Mouse (Mus musculus): ENCODE results near the gene Klk1b5.
"Not testable (repeated sequence)": the region's sequence is repeated elsewhere in the genome, so short reads cannot be mapped to it uniquely, and the experiment has no call there.

The Klk1b5 gene

DNA sequence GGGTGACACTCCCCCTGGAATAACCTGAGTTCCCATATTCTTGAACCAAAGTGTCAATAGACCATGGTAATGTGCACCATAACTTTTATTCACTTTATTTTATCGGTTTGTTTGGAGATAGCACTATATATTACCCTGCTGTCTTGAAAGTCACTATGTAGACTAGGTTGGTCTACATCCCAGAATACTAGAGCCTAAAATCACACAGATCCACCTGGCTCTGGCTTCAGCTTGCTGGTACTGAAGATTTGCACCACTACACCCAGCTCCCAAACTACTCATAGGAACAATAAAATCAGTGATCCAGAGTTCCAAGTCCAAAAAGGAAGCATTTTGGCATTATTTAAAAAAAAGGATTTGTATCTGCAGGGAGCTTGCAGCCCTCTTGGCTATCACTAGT, at the start of gene Klk1b5:
Gene Klk1b5, plus strand, starts transcription at position 301 of the 400 bp plus-strand sequence.
- in situ Hi-C loops (cut with MboI, MseI): no loop called here

DNA sequence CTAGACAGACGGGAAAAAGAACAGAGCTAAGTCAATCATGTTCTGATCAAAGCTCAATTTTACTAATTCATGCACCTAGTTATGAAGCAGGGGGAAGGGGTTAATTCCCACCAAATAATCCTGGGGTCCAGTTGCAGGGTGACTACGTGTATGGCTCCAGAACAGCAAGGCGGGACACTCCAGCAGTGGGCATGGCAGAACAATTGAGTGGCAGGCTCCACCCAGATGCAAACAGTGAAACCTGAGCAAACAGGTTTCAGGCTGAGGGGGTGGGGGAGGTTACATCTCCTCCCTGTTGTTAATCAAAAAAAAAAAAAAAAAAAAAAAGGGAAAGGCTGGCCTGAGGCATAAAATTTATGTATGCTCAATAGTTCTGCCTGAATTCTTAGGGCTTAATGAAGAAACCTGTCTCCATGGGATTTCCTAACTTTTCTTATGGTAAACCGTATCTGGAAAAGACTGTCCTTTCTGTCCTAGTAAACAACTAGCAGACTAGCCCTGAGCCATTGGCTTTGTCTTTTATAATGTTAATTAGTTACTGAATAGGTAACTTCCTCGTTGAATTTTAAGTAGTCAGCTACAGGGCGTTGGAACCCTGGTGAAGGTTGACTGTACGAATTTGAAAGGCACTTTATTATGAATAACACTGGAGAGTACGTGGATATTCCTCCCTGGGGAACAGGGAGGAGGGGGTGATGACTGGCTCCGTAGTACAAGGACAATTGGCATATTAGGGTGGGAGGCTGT, 36.3 kb upstream of the Klk1b5 start:
- in situ Hi-C loops (cut with MboI, MseI): loop anchor here (5.0 kb wide), 1 partner anchor 57 kb away; no protein-coding TSS in a partner anchor

DNA sequence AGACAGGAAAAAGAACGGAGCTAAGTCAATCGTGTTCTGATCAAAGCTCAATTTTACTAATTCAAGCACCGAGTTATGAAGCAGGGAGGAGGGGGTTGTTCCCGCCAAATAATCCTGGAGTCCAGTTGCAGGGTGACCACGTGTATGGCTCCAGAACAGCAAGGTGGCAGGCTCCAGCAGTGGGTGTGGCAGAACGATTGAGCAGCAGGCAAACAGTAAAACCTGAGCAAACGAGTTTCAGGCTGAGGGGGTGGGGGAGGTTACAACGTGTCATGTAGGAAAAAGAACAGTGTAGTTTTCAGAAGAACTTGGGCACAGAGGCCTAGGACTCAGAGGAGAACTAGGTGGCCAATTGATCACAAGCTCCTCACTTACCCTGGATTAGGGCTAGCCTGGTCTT, 29.2 kb upstream of the Klk1b5 start:
- in situ Hi-C loops (cut with MboI, MseI): not testable (repeated sequence)

DNA sequence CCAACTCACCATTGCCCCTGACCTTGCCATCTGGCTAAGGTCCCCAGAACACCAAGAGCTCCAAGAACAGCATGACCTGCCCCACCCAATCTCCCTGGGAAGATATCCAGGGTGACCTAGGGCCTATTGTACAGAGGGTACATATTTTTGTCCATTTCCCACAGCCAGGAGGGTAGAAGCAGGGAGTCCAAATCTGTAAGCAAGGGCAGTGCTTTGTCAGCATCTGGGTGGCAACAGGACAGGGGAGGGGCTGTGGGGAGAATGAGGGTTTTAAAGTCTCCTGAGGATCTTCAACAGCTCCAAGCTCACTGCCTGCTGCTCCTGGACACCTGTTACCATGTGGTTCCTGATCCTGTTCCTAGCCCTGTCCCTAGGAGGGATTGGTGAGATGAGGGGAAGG, 27.8 kb upstream of the Klk1b5 start, which contains the start of gene Klk1b24:
Gene Klk1b24, plus strand, starts transcription at position 301 of the 400 bp plus-strand sequence.
- in situ Hi-C loops (cut with MboI, MseI): not testable (repeated sequence)

DNA sequence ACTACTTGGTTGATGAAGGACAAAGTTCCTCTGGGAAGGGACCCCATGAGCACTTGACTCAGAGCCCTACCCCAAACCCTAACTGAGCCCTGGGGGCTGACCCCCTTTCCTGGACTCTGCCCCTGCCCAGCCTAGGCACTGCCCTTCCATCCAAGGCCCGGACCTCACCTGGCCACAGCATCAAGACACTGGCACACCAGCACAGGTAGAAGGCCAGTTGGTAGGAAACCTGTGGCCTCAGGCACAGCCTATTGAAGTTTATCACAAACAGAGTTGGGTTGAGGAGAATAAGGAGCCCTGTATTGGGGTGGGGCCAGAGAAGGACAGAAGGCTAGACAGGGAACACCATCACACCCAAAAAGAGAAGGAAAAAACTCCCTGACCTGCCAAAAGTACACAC, 22.3 kb upstream of the Klk1b5 start:
- in situ Hi-C loops (cut with MboI, MseI): not testable (repeated sequence)

DNA sequence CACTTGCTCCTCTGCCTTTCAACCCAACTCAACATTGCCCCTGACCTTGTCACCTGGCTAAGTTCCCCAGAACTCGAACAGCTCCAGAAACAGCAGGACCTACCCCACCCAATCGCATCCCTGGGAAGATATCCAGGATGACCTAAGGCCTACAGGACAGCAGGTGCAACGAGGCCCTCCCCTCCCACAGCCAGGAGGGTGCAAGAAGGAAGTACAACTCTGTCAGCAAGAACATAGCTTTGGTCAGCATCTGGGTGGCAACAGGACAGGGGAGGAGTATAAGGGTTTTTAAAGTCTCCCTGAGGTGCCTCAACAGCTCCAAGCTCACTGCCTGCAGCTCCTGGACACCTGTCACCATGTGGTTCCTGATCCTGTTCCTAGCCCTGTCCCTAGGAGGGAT, 17.9 kb upstream of the Klk1b5 start, which contains the start of gene Klk1b3:
Gene Klk1b3, plus strand, starts transcription at position 301 of the 400 bp plus-strand sequence.
- in situ Hi-C loops (cut with MboI, MseI): no loop called here

DNA sequence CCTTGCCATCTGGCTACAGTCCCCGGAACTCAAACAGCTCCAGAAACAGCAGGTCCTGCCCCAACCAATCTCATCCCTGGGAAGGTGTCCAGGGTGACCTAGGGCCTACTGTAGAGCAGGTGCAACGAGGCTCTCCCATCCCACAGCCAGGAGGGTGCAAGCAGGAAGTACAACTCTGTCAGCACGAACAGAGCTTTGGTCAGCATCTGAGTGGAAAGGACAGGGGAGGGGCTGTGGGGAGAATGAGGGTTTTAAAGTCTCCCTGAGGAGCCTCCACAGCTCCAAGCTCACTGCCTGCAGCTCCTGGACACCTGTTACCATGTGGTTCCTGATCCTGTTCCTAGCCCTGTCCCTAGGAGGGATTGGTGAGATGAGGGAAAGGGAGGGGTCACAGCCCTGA, 8.6 kb upstream of the Klk1b5 start, which contains the start of gene Klk1b4:
Gene Klk1b4, plus strand, starts transcription at position 301 of the 400 bp plus-strand sequence.
- in situ Hi-C loops (cut with MboI, MseI): not testable (repeated sequence)

DNA sequence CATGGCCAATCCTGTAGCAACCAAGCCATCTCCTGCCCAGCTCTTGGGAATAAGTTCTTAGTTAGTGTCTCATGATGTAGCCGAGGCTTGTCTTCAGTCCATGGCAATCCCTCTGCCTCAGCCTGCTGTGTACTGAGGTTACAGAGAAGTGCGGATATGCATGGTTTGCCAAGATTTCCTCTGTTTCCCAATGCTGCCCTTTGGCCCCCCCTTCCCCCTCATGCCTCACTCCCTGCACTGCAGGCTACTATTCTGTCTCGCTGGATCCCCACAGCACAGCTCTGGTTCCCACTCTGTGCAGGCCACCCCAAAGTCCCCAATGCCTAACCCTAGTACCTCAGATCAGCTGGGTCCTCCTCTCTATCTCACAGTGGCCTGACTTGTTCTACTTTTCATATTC, 7.4 kb upstream of the Klk1b5 start:
- in situ Hi-C loops (cut with MboI, MseI): no loop called here

DNA sequence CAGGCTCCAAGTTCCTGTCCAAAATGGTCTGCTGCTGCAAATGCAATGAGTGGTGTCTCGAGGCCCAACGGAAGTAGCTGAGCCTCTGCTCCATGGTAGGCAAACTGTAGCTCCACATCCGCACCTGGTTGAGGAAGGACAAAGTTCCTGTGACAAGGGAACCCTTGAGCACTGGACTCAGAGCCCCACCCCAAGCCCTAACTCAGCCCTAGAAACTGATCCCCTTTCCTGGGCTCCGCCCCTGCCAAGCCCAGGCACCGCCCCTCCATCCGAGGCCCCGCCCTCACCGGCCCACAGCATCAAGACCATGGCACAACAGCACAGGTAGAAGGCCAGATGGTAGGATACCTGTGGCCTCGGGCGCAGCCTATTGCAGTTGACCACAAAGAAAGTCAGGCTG, 5.9 kb downstream of the Klk1b5 start:
- in situ Hi-C loops (cut with MboI, MseI): not testable (repeated sequence)

DNA sequence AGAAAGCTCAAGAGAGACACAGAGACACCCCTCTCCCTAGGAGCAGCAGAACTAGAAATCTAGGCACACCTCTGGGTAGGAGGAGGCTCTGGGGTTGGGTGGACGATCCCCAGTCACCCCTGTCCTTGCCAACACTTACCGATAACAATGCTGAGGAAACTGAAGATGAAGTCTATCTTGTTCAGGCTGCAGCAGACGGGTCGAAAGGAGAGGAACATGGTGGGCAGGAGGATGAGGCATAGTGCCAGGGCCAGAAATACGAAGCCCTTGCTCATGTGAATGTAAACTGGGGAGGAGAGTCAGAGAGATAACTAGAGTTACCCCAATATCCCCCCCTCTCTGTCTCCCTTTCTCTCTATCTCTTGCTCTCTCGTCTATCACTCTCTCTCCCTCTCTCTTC, 6.6 kb downstream of the Klk1b5 start:
- in situ Hi-C loops (cut with MboI, MseI): not testable (repeated sequence)

DNA sequence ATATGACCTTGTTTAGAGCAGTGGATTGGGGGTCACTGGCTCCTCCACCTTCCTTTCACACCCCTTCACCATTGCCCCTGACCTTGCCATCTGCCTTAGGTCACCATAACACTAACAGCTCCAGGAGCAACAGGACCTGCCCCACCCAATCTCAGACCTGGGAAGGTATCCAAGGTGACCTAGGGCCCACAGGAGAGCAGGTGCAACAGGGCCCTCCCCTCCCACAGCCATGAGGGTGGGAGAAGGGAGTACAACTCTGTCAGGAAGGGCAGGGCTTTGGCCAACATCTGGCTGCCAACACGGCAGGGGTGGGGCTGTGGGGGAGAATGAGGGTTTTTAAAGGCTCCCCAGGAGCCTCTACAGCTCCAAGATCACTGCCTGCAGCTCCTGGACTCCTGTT, 9.3 kb downstream of the Klk1b5 start, which contains the start of gene Klk1:
Gene Klk1, plus strand, starts transcription at position 285 of the 400 bp plus-strand sequence.
- in situ Hi-C loops (cut with MboI, MseI): no loop called here

DNA sequence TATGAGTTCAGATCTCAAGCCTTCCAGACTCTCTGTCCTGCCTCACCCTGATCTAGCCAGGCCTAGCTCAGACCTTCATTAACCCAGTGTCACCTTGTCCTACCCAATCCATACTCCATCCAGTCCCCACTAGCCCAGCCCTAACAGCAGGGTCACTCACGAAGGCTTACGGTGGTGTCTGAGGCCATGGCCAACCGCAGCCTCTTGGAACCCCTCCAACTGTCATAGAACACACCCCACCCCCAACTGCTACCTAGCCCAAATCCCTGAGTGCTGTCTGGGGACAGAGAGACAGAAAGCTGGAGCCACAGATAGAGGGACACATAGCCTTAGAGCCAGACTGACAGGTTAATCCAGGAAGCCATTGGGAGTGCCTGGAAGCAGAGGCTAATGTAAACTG, 20.2 kb downstream of the Klk1b5 start, which contains the start of gene Gm36864:
Gene Gm36864, plus strand, starts transcription at position 269 of the 400 bp plus-strand sequence.
- in situ Hi-C loops (cut with MboI, MseI): no loop called here

DNA sequence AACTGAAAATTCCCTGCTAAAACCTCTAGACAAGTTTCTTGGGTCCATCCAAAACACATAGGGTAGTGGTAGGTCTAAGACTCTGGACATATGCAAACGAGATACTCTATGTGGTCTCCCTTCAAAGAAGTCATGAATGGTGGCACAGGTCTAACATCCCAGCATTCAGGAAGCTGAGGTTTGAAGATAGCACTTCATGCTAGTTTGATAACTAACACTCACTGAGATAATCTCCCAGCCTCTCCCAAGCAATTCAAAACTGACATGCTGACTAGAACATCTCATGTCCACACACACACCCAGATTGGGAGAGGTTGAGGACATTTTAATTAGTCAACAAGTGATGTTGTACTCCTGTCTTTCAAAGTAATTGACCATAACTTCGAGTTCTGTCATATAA, 24.2 kb downstream of the Klk1b5 start:
- in situ Hi-C loops (cut with MboI, MseI): loop anchor here (10.0 kb wide), 1 partner anchor 565 kb away; the partner anchor contains the start of gene Ctu1

DNA sequence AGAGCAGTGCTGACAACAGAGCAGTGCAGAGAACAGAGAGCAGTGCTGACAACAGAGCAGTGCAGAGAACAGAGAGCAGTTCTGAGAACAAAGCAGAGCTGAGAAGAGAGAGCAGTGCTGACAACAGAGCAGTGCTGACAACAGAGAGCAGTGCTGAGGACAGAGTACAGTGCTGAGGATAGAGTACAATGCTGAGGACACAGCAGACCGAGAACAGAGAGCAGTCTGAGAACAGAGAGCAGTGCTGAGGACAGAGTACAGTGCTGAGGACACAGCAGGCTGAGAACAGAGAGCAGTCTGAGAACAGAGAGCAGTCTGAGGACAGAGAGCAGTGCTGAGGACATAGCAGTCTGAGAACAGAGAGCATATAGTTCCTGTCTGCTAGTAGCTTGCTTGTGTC, 25.0 kb downstream of the Klk1b5 start:
- in situ Hi-C loops (cut with MboI, MseI): loop anchor here (10.0 kb wide), 1 partner anchor 566 kb away; the partner anchor contains the start of gene Ctu1

DNA sequence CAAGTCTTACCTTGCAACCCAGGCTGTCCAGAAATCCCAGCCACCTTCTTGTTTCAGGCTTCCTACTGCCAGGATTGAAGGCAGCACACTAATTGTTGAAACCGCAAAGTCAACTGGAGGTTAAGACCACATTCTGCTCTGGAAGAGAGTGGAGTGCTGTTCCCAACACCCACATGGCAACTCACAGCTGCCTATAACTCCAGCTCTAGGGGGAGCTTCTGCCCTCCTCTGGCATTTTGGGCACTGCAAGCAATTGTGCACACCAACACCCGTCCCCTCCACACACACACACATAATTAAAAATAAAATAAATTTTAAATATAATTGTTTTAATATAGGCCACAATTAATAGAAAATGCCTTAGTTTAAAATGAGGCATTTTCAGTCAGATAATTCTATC, 25.4 kb downstream of the Klk1b5 start:
- in situ Hi-C loops (cut with MboI, MseI): loop anchor here (10.0 kb wide), 1 partner anchor 566 kb away; the partner anchor contains the start of gene Ctu1

DNA sequence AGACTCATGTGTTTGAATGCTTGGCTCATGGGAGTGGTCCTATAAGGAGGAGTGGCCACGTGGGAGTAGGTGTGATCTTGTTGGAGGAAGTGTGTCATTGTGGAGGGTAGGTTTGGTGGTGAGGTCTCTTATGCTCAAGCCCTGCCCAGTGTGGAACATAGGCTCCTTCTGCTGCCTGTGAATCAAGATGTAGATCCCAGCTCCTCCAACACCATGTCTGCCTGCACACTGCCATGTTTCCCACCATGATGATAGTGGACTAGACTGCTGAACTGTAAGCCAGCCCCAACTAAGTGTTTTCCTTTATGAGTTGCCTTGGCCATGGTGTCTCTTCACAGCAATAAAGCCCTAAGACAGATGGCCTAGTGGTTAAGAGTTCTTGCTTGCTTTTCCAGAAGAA, 28.3 kb downstream of the Klk1b5 start:
- in situ Hi-C loops (cut with MboI, MseI): loop anchor here (10.0 kb wide), 1 partner anchor 569 kb away; the partner anchor contains the start of gene Ctu1

DNA sequence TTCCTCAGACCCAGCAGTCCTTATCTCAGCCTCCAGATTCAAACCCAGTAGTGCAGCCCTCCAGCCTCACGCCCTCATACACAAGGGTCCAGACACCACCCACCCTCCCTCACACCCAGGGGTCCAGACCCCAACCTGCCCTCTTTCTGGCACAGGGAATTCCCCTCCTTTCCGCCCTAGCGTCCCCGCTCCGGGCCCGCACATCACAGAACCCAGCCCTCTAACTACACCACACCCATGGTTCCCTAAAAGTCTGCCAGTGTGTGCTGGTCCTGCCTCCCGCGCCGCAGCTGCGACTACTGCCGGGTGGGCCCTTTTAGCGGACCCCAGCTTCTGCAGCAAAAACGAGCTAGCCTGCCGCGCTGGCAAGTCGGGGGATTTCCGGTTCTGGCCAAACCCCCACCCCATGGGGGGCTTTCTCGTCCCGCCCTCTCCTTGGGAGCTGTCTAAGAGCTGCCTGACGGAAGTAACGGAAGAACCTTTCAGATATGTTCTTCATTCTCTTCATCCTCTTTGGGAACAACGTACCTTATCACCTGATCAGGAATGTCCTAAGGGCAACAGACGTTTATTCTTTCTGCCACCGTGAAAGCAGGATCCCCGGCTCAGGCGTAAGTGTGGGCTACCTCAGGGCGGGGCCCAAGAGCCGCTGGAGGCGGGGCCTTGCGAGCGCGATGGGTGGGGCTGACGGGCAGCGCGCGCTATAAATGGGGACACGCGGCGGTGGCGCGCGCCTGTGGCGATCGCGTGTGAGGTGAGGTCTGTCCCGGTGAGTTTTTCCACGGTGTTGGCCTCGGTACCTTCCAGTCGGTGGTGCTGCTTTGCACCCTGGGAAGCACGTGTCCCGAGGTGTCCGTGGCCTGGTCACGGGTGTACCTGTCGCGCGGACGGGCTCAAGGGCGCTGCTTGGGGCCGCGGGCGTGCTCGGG, 30.6 kb downstream of the Klk1b5 start, which contains the start of the genes 1700028J19Rik and 2410002F23Rik:
Gene 1700028J19Rik, minus strand, starts transcription at position 641 of the 929 bp plus-strand sequence.
Gene 2410002F23Rik, plus strand, starts transcription at position 668 of the 929 bp plus-strand sequence.
- in situ Hi-C loops (cut with MboI, MseI): loop anchor here (10.0 kb wide), 1 partner anchor 572 kb away; the partner anchor contains the start of gene Ctu1

DNA sequence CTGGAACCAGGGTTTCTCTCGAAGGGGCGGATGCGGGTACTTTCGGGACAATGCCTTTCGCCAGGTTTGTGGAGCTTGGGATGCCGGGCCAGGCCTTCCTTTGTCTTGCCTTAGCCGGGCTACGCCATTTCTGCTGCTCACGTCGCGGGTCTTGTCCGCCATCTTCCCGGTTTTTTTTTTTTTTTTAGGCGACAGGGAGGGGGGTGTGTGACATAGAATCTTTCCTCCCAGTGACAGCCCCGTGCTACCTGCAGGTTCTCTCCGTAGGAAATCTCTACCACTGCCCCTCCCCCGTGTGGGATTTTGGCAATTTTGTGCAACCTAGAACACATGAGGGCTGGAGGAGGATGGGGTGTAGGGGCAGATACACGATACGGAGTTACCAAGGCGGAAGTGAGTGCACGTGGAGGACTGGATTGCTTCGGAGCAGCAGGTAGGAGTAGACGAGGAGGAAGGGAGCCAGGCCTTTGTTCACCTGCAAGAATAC, 31.3 kb downstream of the Klk1b5 start:
- in situ Hi-C loops (cut with MboI, MseI): loop anchor here (10.0 kb wide), 1 partner anchor 572 kb away; the partner anchor contains the start of gene Ctu1

DNA sequence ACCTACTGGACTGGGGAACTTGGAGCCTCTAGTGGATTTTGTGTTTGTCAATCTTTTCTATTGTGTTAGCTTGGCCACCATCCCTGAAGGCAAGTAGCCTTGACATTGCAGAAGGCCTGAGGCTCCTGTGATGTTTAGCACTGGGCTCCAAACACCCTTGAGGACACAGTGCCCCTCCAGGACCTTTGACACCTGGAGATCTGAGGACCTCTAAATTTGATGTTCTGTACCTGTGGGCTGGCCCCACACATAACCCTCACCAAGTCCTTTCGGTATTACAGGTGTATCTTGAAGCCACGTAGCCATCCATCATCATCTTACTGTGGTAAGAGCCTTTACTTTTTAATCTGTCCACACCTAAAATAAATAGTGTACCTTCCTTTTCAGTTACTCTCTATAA, 32.2 kb downstream of the Klk1b5 start:
- in situ Hi-C loops (cut with MboI, MseI): loop anchor here (10.0 kb wide), 1 partner anchor 573 kb away; the partner anchor contains the start of gene Ctu1

DNA sequence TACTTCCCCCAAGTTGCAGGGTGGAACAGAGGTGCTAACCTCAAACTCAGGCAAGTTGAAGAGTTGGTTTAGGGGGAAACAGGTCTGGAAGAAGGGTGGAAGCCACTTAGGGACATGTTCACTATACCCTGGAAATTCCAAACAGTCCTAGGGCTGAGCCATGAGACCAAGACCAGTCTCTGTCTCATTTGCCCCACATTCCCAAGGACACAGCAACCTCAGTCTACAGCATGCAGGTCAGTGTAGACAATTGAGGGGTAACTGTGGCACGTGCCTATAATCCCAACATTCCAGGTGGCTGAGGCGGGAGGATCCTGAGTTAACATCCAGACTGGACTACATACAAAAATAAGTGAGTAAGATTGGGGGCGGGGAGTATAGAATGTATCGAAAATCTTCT, 33.5 kb downstream of the Klk1b5 start:
- in situ Hi-C loops (cut with MboI, MseI): loop anchor here (10.0 kb wide), 1 partner anchor 574 kb away; the partner anchor contains the start of gene Ctu1

DNA sequence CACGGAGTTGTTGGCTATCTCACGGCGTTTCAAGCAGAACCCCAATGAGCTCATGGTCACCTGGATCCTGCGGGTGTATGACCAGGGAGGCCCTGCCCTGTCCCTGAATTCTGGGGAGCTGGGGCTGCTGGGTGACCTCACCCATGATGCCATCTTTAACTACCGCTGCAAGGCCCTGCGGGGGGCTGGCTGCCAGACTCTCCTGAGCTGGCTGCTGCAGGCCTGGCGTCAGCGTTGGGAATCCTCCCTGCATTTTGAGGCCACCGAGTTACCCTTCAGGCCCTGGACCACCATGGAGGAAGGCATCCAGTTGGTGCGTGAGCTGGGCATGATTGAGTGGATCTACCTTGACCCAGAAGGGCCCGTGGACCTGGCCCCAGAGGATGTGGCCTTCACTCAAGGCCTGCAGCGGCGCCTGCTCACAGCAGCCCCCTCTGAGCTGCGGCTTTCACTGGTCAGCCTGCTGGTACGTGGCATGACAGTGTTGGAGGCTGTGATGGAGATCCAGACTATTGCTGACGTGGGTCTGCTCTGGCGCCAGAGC, 35.1 kb downstream of the Klk1b5 start:
- in situ Hi-C loops (cut with MboI, MseI): loop anchor here (10.0 kb wide), 1 partner anchor 1264 kb away; the partner anchor contains the start of gene Nucb1
